Mouse (Mus musculus) hindbrain, embryonic 16.5 days (tissue): ENCODE measurements around the gene Btbd16. TPM values are rescaled to one million over a fixed set of nuclear protein-coding genes. Genes with fewer than 3 reads are reported as not detected.

ENCODE experiments used
- ATAC-seq: fragments of 200-750 bp; cut with Nextera tagmentation; 2 replicates; pipeline ENCODE4 v1.8.0; 2017; ENCODE audit warnings: moderate TSS enrichment, moderate library complexity
- H3K27ac ChIP-seq: fragments of 300-500 bp; sonication (generic); 2 replicates; pipeline ENCODE4 v1.5.1; 2014; ENCODE audit warnings: low read depth, mild to moderate bottlenecking, control low read depth, low read length, moderate library complexity
- H3K27me3 ChIP-seq: fragments of 300-500 bp; sonication (generic); replicated peaks from 2 replicates; pipeline ENCODE4 v1.6.1; 2014; ENCODE audit warnings: low read length; ENCODE audit not compliant: control insufficient read depth, insufficient read depth
- H3K36me3 ChIP-seq: fragments of 300-500 bp; sonication (generic); 2 replicates; pipeline ENCODE4 v1.6.1; 2014; ENCODE audit warnings: mild to moderate bottlenecking, low read length, moderate library complexity, mixed read lengths; ENCODE audit not compliant: control insufficient read depth, insufficient read depth
- H3K4me1 ChIP-seq: fragments of 300-500 bp; sonication (generic); 2 replicates; pipeline ENCODE4 v1.6.1; 2014; ENCODE audit warnings: low read depth, low read length; ENCODE audit not compliant: control insufficient read depth, insufficient read depth
- H3K4me2 ChIP-seq: fragments of 300-500 bp; sonication (generic); 2 replicates; pipeline ENCODE4 v1.6.1; 2014; ENCODE audit warnings: mild to moderate bottlenecking, low read length, control low read depth, moderate library complexity
- H3K4me3 ChIP-seq: fragments of 300-500 bp; sonication (generic); 2 replicates; pipeline ENCODE4 v1.5.1; 2014; ENCODE audit warnings: mild to moderate bottlenecking, low read length, control low read depth, moderate library complexity
- H3K9ac ChIP-seq: fragments of 300-500 bp; sonication (generic); 2 replicates; pipeline ENCODE4 v1.6.1; 2014; ENCODE audit warnings: low read depth, mild to moderate bottlenecking, control low read depth, low read length, moderate library complexity
- H3K9me3 ChIP-seq: fragments of 300-500 bp; sonication (generic); 2 replicates; pipeline ENCODE4 v1.6.1; 2014; ENCODE audit warnings: mild to moderate bottlenecking, low read length, moderate library complexity; ENCODE audit not compliant: control insufficient read depth
- WGBS: fragments of 180-500 bp; shearing (Covaris S2); extraction: QIAGEN DNeasy Blood & Tissue Kit; methylation state at CpG from one replicate; pipeline ENCODE4 v1.1.7; 2014; 5-methylcytosine and 5-hydroxymethylcytosine counted together
- polyA plus RNA-seq: library from polyadenylated mRNA; unstranded; fragments of >200 nt; fragmentation: Nextera tagmentation; extraction: Ambion mirVana; gene quantifications from 2 replicates; pipeline ENCODE4 v1.2.1, GENCODE M21; 2015

Gene Btbd16
- polyA plus RNA-seq, 1 experiment from 2014 or later, result not detected

DNA sequence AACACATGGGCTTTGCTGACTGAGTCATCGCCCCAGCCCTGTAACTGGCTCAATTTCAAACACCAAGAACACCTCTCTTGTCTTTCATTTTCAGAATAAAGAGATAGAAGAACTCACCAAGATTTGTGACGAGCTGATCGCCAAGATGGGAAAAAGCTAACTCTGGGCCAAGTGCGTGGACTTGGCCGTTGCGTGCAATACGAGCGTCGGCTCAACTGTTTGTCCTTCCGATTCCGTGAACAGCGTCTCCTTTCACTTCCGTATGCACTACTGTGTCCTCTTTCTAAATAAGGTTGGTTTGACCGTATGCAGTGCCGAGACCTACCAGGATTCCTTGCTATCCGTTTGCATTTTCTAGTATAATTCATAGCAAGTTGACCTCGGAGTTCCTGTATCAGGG is 9.7 kb upstream of the Btbd16 start:
- no peak overlapping the region for H3K4me3 ChIP-seq
- 94% methylated on average over 17 of the region's 17 CpGs for WGBS

DNA sequence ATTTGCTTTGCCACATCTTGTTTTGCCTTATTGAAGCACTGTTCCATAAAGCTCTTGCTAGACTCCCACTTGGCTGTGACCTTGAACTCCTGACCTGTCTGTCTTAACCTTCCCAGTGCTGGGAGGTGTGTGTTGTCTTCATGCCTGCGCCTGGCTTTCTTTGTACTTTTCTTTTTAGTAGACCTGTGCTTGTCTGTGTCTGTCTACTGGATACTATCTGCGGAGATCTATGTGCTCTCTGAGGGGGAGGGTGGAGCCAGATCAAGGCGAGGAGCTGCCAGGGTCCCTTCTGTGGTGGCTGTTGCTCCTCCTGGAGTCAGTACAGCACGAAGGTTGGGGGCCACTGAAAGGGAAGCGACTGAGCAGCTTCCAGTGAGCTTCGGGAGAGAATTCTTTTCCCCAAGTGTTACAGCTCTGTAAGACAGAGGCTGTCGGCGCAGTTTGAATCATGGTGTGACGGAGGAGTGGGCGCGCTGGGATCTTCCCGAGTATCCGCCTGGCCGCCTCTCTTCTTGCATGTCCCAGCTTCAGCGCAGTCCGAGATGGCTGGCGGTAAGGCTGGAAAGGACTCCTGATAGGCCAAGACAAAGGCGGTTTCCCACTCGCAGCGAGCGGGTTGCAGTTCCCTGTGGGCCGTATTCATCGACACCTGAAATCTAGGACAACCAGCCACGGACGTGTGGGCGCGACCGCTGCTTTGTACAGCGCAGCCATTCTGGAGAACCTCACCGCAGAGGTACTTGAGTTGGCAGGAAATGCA is 7.3 kb upstream of the Btbd16 start:
- no peak overlapping the region for H3K9ac ChIP-seq
- H3K4me3 ChIP-seq, result no peak overlapping the region
- peaks cover 4% of the 10 kb centered on the region; the same call in 1 of the 2 replicates for H3K4me1 ChIP-seq
- H3K9me3 ChIP-seq, result no peaks in the 10 kb centered on the region
- no peaks in the 10 kb centered on the region for H3K27me3 ChIP-seq
- ATAC-seq, result no peak
- no peak overlapping the region for H3K27ac ChIP-seq
- H3K36me3 ChIP-seq, result peaks cover 4% of the 10 kb centered on the region; the same call in 1 of the 2 replicates
- no peak overlapping the region for H3K4me2 ChIP-seq
- WGBS, result 79% methylated on average over 30 of the region's 30 CpGs

More for the DNA sequence above, 9.7 kb upstream of the Btbd16 start:
- peaks cover 4% of the 10 kb centered on the region; the same call in 1 of the 2 replicates for H3K4me1 ChIP-seq
- H3K4me2 ChIP-seq, result no peak overlapping the region
- no peak overlapping the region for H3K9ac ChIP-seq
- H3K27me3 ChIP-seq, result no peaks in the 10 kb centered on the region
- H3K27ac ChIP-seq, result no peak overlapping the region
- H3K9me3 ChIP-seq, result no peaks in the 10 kb centered on the region
- peaks cover 12% of the 10 kb centered on the region for H3K36me3 ChIP-seq
- no peak for ATAC-seq

DNA sequence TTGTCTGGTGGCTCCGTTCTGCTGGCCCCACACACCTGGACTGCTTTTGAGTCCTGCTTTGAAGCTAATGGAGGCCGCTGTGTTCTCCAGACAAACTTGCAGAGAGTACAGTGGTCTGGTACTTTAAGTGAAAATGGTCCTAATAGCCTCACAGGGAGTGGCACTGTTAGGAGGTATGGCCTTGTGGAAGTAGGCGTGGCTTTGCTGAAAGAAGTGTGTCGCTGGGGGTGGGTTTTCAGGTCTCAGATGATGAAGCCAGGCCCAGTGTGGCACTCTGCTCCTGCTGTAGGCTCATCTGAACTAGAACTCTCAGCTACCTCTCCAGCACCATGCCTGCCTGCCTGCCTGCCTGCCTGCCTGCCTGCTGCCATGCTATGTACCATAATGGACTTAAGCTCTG is 5.7 kb upstream of the Btbd16 start:
- H3K4me2 ChIP-seq, result no peak overlapping the region
- H3K36me3 ChIP-seq, result peaks cover 4% of the 10 kb centered on the region; the same call in 1 of the 2 replicates
- no peaks in the 10 kb centered on the region for H3K9me3 ChIP-seq
- H3K4me1 ChIP-seq, result no peaks in the 10 kb centered on the region
- no peaks in the 10 kb centered on the region for H3K27me3 ChIP-seq
- H3K9ac ChIP-seq, result no peak overlapping the region
- ATAC-seq, result no peak
- no peak overlapping the region for H3K27ac ChIP-seq
- WGBS, result 92% methylated on average over 4 of the region's 4 CpGs
- no peak overlapping the region for H3K4me3 ChIP-seq

DNA sequence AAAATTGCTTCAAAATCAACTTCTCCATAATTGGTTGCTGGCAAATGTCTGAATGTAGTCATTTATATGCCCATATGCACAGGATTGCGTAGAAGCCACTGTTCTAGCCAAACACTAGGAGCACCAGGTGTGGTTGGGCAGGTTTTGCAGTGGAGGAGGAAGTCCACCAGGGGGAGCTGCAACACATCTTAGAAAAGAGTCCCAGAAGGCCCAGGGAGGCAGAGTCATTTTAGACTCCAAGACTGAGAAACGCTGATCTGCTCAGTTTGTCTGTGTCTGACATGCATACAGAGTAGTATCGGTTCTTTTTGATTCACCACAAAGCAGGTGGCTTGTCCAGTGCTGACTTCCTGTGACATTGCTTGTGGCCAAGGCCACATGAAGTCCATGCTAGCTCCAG is 3.2 kb upstream of the Btbd16 start:
- Histone ChIP-seq H3K9me3 (no peaks in the 10 kb centered on the region), H3K27me3 (no peaks in the 10 kb centered on the region), H3K9ac (no peak overlapping the region; the same call in 1 of the 2 replicates), H3K4me3 (no peak overlapping the region), H3K4me2 (no peak overlapping the region), H3K27ac (no peak overlapping the region), H3K4me1 (no peaks in the 10 kb centered on the region; the same call in 1 of the 2 replicates), H3K36me3 (no peaks in the 10 kb centered on the region)
- WGBS, result 16% methylated on average over 3 of the region's 3 CpGs
- ATAC-seq, result peak; percentile 75

DNA sequence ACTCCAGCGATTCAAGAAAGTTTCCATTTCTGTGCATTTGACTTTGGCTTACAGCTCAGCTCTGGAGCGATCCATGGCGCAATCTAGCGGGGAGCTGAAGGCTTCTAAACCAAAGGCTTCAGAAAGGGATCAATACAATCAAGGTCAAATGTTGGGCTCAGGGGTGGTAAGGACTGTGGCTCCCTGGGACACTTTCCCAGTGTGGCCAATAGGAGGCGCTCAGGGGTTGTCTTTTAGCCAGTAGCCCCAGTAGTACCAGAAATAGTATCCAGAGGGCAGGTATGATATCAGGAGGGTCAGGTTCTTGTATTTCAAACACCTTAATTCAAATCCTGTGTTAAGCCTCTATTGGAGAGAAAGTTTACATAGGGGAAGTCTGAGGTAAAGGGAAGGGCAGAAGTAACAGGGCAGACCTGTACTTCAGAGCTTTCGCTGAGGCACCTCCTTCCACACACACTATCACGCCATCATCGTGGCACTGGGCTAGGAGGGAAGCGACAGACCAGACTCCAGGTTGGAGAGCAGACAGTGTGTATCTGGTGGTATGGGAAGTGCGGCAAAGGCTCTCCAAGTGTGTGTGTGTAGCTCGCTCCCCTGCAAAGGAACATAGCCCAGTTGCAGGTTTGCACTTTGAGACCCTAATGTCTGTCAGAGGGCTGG is 568 bp upstream of the Btbd16 start:
- Histone ChIP-seq H3K4me2 (no peak overlapping the region), H3K36me3 (no peaks in the 10 kb centered on the region), H3K9me3 (no peaks in the 10 kb centered on the region), H3K27me3 (no peaks in the 10 kb centered on the region), H3K27ac (no peak overlapping the region), H3K4me1 (no peaks in the 10 kb centered on the region; the same call in 1 of the 2 replicates), H3K4me3 (no peak overlapping the region), H3K9ac (no peak overlapping the region)
- ATAC-seq, result no peak
- 73% methylated on average over 11 of the region's 11 CpGs for WGBS

DNA sequence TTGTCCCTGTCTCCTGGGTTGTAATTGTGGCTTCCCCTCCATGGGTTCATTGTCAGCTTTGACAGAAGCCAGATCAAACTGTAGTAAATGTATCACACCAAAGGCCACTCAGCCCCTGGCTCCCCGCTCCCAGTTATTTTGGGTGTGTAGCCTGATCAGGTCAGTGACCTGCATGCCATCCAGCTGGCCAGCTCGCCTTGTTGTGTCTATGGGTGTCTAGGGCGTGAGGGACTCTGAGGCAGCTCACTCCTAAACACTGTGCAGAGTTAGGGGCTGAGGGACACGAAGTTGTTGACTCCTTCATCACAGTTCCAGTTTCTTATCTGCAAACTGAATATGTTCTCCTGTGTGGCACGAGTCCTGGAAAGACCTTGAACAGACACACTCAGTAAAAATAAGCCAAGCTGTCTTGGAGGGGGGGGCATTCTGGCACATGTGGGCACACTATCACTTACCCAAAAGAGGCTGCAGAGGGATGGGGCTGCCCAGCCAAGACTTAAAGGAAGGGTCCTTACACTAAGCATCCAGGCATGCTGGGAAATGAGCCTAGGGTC is 7.1 kb downstream of the Btbd16 start:
- 72% methylated on average over 5 of the region's 5 CpGs for WGBS
- H3K4me3 ChIP-seq, result no peak overlapping the region
- no peaks in the 10 kb centered on the region for H3K9me3 ChIP-seq
- H3K27ac ChIP-seq, result no peak overlapping the region
- no peaks in the 10 kb centered on the region for H3K4me1 ChIP-seq
- H3K4me2 ChIP-seq, result no peak overlapping the region
- no peak for ATAC-seq
- H3K36me3 ChIP-seq, result no peaks in the 10 kb centered on the region
- no peaks in the 10 kb centered on the region for H3K27me3 ChIP-seq
- H3K9ac ChIP-seq, result no peak overlapping the region

DNA sequence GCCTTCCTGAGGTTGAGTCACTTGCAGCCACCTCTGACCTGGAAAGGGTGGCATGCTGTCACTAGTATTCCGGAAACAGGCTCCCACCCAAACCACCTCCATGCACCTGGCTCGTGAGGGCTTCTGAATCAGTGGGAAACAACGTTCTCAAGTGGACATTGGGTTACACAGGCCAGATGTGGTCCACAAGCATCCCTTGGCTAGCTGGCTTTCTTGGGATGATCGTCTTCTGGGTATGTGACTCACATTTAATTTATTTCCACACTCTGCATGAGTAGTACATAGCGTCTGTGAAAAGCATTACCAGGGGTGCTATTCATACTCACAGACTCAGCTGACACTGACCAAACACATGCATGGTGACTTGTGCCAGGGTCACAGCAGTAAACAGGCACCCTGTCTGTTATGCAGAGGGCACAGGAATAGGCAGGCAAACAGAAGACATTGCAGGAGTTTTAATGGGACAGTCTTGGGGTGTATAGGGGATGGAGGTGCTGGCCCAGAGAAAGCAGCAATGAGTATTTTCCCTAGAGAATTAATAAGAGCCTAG is 8.7 kb downstream of the Btbd16 start:
- H3K27me3 ChIP-seq, result no peaks in the 10 kb centered on the region
- no peak for ATAC-seq
- H3K4me3 ChIP-seq, result no peak overlapping the region
- no peaks in the 10 kb centered on the region for H3K4me1 ChIP-seq
- no peak overlapping the region for H3K9ac ChIP-seq
- H3K36me3 ChIP-seq, result no peaks in the 10 kb centered on the region
- WGBS, result 81% methylated on average over 5 of the region's 5 CpGs
- no peaks in the 10 kb centered on the region for H3K9me3 ChIP-seq
- H3K27ac ChIP-seq, result no peak overlapping the region
- H3K4me2 ChIP-seq, result no peak overlapping the region

DNA sequence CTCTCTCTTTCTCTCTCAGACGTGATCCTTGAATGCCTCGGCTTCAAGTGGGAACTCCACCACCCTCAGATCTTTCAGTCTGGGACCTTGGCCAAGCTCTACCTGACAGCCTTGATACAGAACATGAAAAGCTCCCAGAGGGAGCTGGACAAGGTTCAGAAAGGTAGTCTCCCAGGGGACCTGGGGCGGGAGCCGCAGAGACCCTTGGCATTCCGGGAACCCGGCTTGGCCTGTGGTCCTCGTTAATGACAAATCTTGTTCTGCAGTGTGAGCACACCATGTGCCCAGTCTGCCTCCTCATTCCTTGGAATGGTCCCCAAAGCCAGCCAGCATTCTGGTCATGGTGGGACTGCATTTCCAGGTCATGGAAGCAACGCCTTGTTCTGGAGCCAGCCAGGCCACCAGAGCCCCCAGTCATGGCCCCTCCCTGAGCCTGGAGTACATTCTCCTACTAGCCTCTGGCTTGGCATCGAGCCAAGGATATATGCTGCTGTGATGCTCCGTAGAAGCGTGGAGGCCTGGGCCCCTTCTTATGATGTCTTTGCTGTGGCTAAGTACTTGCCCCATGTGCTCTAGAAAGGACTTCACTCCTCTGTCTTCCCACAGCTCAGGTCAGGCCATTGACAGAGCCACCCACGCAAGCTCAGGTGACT is 12.2 kb downstream of the Btbd16 start:
- H3K4me3 ChIP-seq, result no peak overlapping the region
- no peaks in the 10 kb centered on the region for H3K4me1 ChIP-seq
- H3K9ac ChIP-seq, result no peak overlapping the region
- H3K27me3 ChIP-seq, result no peaks in the 10 kb centered on the region
- WGBS, result 68% methylated on average over 12 of the region's 12 CpGs
- H3K9me3 ChIP-seq, result no peaks in the 10 kb centered on the region
- no peak overlapping the region for H3K4me2 ChIP-seq
- no peak for ATAC-seq
- no peak overlapping the region for H3K27ac ChIP-seq
- H3K36me3 ChIP-seq, result no peaks in the 10 kb centered on the region

DNA sequence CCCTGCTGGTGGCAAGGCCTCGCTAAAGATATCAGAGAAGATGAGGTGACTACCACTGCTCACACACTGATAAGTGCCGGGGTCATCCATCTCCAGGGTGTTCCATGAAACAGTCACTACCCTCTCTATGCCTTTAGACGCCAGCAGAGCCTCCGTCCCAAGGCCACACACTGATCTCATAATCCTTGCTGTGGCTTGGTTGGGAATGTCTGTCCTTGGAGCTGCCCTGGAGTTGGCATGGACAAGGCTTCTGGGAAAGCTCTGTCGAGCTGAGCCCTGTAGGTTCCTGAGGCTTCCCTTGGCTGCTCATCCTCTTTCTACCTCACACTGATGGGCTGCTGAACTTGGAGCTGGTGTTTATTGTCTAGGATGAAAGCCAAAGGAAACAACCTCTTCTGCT is 12.8 kb downstream of the Btbd16 start:
- no peaks in the 10 kb centered on the region for H3K36me3 ChIP-seq
- H3K9ac ChIP-seq, result no peak overlapping the region
- ATAC-seq, result no peak
- no peaks in the 10 kb centered on the region for H3K27me3 ChIP-seq
- no peaks in the 10 kb centered on the region for H3K4me1 ChIP-seq
- no peak overlapping the region for H3K27ac ChIP-seq
- 81% methylated on average over 5 of the region's 5 CpGs for WGBS
- no peak overlapping the region for H3K4me2 ChIP-seq
- no peak overlapping the region for H3K4me3 ChIP-seq
- H3K9me3 ChIP-seq, result no peaks in the 10 kb centered on the region
